Comparison of ENCODE assay signal across 8 mouse cellular contexts in the genomic region with DNA sequence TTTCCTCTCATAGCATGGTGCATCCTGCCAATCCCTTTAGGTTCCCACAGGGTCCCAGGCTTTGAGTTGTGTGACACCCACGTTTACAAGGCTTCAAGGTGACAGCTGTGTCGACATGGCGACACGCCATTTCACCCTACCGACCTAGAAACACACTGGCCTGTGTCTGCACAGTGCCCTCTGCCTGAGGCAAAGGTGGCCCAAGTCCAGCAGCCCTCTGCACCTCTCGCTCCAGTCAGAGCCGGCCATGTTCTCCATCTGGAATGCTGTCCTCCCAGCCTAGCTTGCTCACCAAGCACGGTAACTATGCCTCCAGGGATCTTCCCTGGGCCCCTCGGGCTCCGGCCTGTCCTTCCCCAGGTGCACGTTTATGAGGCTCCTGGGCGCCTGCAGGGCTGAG. TPM values are rescaled to one million over a fixed set of nuclear protein-coding genes. Genes with fewer than 3 reads are reported as not detected.
DNase-seq lines count a peak whose midpoint lies in the region; ATAC-seq and TF ChIP-seq lines count a peak whose summit lies in the region.

No protein-coding gene starts in this region.

- no peaks in the 10 kb centered on the region for H3K27me3 ChIP-seq in thymus, adult 2 months (ENCODE audit: control insufficient read depth, insufficient read depth, low read length)
- no peaks in the 10 kb centered on the region for H3K27me3 ChIP-seq in embryonic facial prominence, embryonic 15.5 days
- no peaks in the 10 kb centered on the region for H3K27me3 ChIP-seq in stomach, postnatal 0 days (ENCODE audit: control insufficient read depth, insufficient read depth, low read length)

- no peak for TF ChIP-seq POLR2A in thymus, adult 2 months (IDR thresholded peaks at IDR 0.05; ENCODE audit: control insufficient read depth, extremely low read depth, insufficient read depth, low read length, poor library complexity)

- intact Hi-C loops in left cerebral cortex, postnatal 25 days (cut with DNase I), result loop anchor here (1.0 kb wide), 1 partner anchor 56 kb away; no protein-coding TSS in a partner anchor

- H3K9ac ChIP-seq in embryonic facial prominence, embryonic 15.5 days, result no peak overlapping the region; the same call in 1 of the 2 replicates
- H3K9ac ChIP-seq in stomach, postnatal 0 days (ENCODE audit: low read length), result peak overlapping the region; percentile 45; the same call in 1 of the 2 replicates

- DNase-seq in thymus, adult 2 months, result peak; percentile 20
- DNase-seq in thymus, postnatal 14 days, result no peak
- peak; percentile 65 to 80 for DNase-seq in kidney, postnatal 36 days
- no peak for DNase-seq in stomach, postnatal 0 days (ENCODE audit: low spot score)
- no peak for DNase-seq in left cerebral cortex, postnatal 25 days (ENCODE audit: low spot score in 2 of 2)
- DNase-seq in frontal cortex, postnatal 10 days (ENCODE audit: low spot score in 2 of 2), result no peak
- no peak for DNase-seq in ovary, adult 18-20 months (ENCODE audit: low spot score)

- H3K36me3 ChIP-seq in thymus, adult 2 months (ENCODE audit: control insufficient read depth, insufficient read depth, low read length), result no peaks in the 10 kb centered on the region
- H3K36me3 ChIP-seq in embryonic facial prominence, embryonic 15.5 days, result no peaks in the 10 kb centered on the region
- H3K36me3 ChIP-seq in stomach, postnatal 0 days (ENCODE audit: control insufficient read depth, insufficient read depth, low read length), result no peaks in the 10 kb centered on the region

- no peak overlapping the region for H3K27ac ChIP-seq in thymus, adult 2 months (ENCODE audit: control insufficient read depth, insufficient read depth, low read length)
- H3K27ac ChIP-seq in embryonic facial prominence, embryonic 15.5 days (replicated peaks), result no peak overlapping the region
- peak overlapping the region; percentile 90 for H3K27ac ChIP-seq in stomach, postnatal 0 days (replicated peaks)

- peak overlapping the region; percentile 75 for H3K4me2 ChIP-seq in embryonic facial prominence, embryonic 15.5 days (replicated peaks)
- peak overlapping the region; percentile 64 for H3K4me2 ChIP-seq in stomach, postnatal 0 days (replicated peaks; ENCODE audit: low read depth)

- no peak for ATAC-seq in embryonic facial prominence, embryonic 15.5 days (ENCODE audit: insufficient number of reproducible peaks, low FRiP score, low TSS enrichment, low read depth)
- ATAC-seq in stomach, postnatal 0 days (ENCODE audit: low FRiP score, low TSS enrichment), result no peak

- H3K4me1 ChIP-seq in thymus, adult 2 months (replicated peaks; ENCODE audit: control insufficient read depth, insufficient read depth, low read length), result peaks cover 4% of the 10 kb centered on the region; the same call in 1 of the 2 replicates
- peaks cover 16% of the 10 kb centered on the region for H3K4me1 ChIP-seq in embryonic facial prominence, embryonic 15.5 days
- H3K4me1 ChIP-seq in stomach, postnatal 0 days (replicated peaks; ENCODE audit: control insufficient read depth, insufficient read depth), result no peaks in the 10 kb centered on the region

- H3K4me3 ChIP-seq in thymus, adult 2 months (ENCODE audit: control insufficient read depth, insufficient read depth, low read length), result no peak overlapping the region
- H3K4me3 ChIP-seq in embryonic facial prominence, embryonic 15.5 days (replicated peaks), result peak overlapping the region; percentile 58; the same call in 1 of the 2 replicates
- H3K4me3 ChIP-seq in stomach, postnatal 0 days (ENCODE audit: low read depth, low read length), result no peak overlapping the region; the same call in 1 of the 2 replicates

- TF ChIP-seq CTCF in thymus, adult 2 months (IDR thresholded peaks at IDR 0.05; ENCODE audit: borderline replicate concordance, control insufficient read depth, extremely low read depth, insufficient read depth, low read length, poor library complexity), result no peak
- no peak for TF ChIP-seq CTCF in stomach, postnatal 0 days (IDR thresholded peaks at IDR 0.05; ENCODE audit: low read depth)

- no peak for TF ChIP-seq EP300 in stomach, postnatal 0 days (optimal IDR thresholded peaks at IDR 0.05)

- 83% methylated on average over 12 of the region's 12 CpGs for WGBS in thymus, adult 2 months
- 66% methylated on average over 12 of the region's 12 CpGs for WGBS in embryonic facial prominence, embryonic 15.5 days
- 79% methylated on average over 12 of the region's 12 CpGs for WGBS in stomach, postnatal 0 days

- 0 out of 2 replicates have a peak, but pooled peaks cover 3% of the 10 kb centered on the region for H3K9me3 ChIP-seq in embryonic facial prominence, embryonic 15.5 days (replicated peaks)
- H3K9me3 ChIP-seq in stomach, postnatal 0 days (ENCODE audit: control insufficient read depth, low read length), result no peaks in the 10 kb centered on the region

RNA-seq across cellular contexts. Expression of a gene that starts 13.9 kb away (rescaled TPM):
- 32.6 and 33.0 TPM in 2 replicates for polyA plus RNA-seq in thymus, adult 2 months (2012; rRNA removed)
- polyA plus RNA-seq in embryonic facial prominence, embryonic 15.5 days (2015; fragmentation: Nextera tagmentation; extraction: Ambion mirVana), result 16.6 and 17.6 TPM in 2 replicates
- polyA plus RNA-seq in stomach, postnatal 0 days (2015; fragmentation: Nextera tagmentation; extraction: Ambion mirVana), result 25.1 and 25.9 TPM in 2 replicates
- total RNA-seq in left cerebral cortex, postnatal 25 days (2021), result 10 to 100 TPM; 16.2 to 17.9 TPM

RNA-seq across cellular contexts. Expression of a gene that starts 46.4 kb away (rescaled TPM):
- polyA plus RNA-seq in thymus, adult 2 months (2012; rRNA removed), result 21.9 and 24.4 TPM in 2 replicates
- 13.0 and 14.3 TPM in 2 replicates for polyA plus RNA-seq in embryonic facial prominence, embryonic 15.5 days (2015; fragmentation: Nextera tagmentation; extraction: Ambion mirVana)
- 7.9 and 10.5 TPM in 2 replicates for polyA plus RNA-seq in stomach, postnatal 0 days (2015; fragmentation: Nextera tagmentation; extraction: Ambion mirVana)
- total RNA-seq in left cerebral cortex, postnatal 25 days (2021), result 10 to 100 TPM; 17.1 to 19.6 TPM

Comparison
In these comparisons a context has a peak if more than half of its experiments do, and no peak if none do; other contexts are left out.
1. DNase-seq: peak in thymus, adult 2 months (single experiment) and kidney, postnatal 36 days (2 of 2); none in thymus, postnatal 14 days (single experiment), stomach, postnatal 0 days (single experiment), left cerebral cortex, postnatal 25 days (0 of 2), frontal cortex, postnatal 10 days (0 of 2) and ovary, adult 18-20 months (single experiment).